Mouse (Mus musculus) spleen, adult 2 months (tissue): ENCODE data around the gene Lrrtm1.

ENCODE experiments used
- CTCF ChIP-seq: fragments of 200-500 bp; IDR thresholded peaks from 2 replicates; pipeline ENCODE4 v1.5.1; 2011; ENCODE audit warnings: mild to moderate bottlenecking, inconsistent platforms; ENCODE audit not compliant: insufficient read depth, insufficient read length, insufficient replicate concordance; ENCODE audit errors: extremely low read depth
- POLR2A ChIP-seq: fragments of 200-500 bp; IDR thresholded peaks from 2 replicates; pipeline ENCODE4 v1.6.1; 2011; ENCODE audit warnings: low read depth, low read length, inconsistent platforms

GRCm38 (mm10) chr6:77253480-77253879, 11.0 kb downstream of the Lrrtm1 start:
- TF ChIP-seq POLR2A (no peak), CTCF (no peak)
